In the genomic region with DNA sequence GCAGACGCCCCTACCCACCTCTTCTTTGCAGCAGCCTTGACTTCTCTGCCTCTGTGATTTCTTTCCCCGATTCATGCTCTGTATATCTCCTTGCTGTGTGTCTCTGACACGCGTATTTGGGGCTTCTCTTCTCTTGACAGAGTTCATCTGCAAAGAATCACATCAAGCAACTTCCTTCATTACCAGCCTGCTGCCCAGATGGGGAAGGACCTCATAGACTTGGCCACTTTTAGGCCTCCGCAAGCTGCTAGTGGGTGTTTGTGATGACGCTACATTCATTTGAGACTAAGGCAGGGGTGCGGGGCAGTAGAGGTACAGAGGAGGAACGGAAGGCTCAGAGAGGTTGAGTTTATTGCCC, we compare ENCODE assay signal across 8 mouse cellular contexts. TPM values are rescaled to one million over a fixed set of nuclear protein-coding genes. Genes with fewer than 3 reads are reported as not detected.
DNase-seq lines count a peak whose midpoint lies in the region; ATAC-seq and TF ChIP-seq lines count a peak whose summit lies in the region.

No protein-coding gene starts in this region.

- H3K9ac ChIP-seq in kidney, embryonic 16.5 days (replicated peaks; ENCODE audit: low read length) = peak overlapping the region; percentile 77
- H3K9ac ChIP-seq in intestine, embryonic 16.5 days (ENCODE audit: low read depth, low read length) = peak overlapping the region; percentile 71
- peak overlapping the region; percentile 37; the same call in 1 of the 2 replicates for H3K9ac ChIP-seq in liver, postnatal 0 days (replicated peaks)
- H3K9ac ChIP-seq in stomach, embryonic 16.5 days (ENCODE audit: low read length) = peak overlapping the region; percentile 63

- peak; percentile 27; the same call in 1 of the 2 replicates for ATAC-seq in kidney, embryonic 16.5 days (ENCODE audit: low FRiP score, low TSS enrichment)
- no peak for ATAC-seq in G1E (ENCODE audit: extremely low read depth, insufficient number of reproducible peaks, low FRiP score, poor library complexity, severe bottlenecking)
- ATAC-seq in intestine, embryonic 16.5 days = peak; percentile 45
- no peak; the same call in 1 of the 2 replicates for ATAC-seq in liver, postnatal 0 days
- ATAC-seq in stomach, embryonic 16.5 days (ENCODE audit: insufficient read depth, low FRiP score) = 0 out of 2 replicates have a peak, but pooled peaks have one; percentile 27

- TF ChIP-seq EP300 in liver, postnatal 0 days (IDR thresholded peaks at IDR 0.05; ENCODE audit: low read depth) = no peak

- peak overlapping the region; percentile 76 for H3K4me3 ChIP-seq in kidney, embryonic 16.5 days (ENCODE audit: low read length)
- peak overlapping the region; percentile 72 for H3K4me3 ChIP-seq in G1E (ENCODE audit: low read depth, low read length)
- peak overlapping the region; percentile 45 for H3K4me3 ChIP-seq in embryonic fibroblast, embryonic 13.5 days (ENCODE audit: insufficient read depth, low read length)
- H3K4me3 ChIP-seq in intestine, embryonic 16.5 days (ENCODE audit: low read length) = peak overlapping the region; percentile 68
- H3K4me3 ChIP-seq in liver, postnatal 0 days (ENCODE audit: low read depth, low read length) = peak overlapping the region; percentile 61
- H3K4me3 ChIP-seq in stomach, embryonic 16.5 days (replicated peaks; ENCODE audit: low read length) = peak overlapping the region; percentile 66

- DNase-seq in kidney, postnatal 10 days = no peak
- no peak for DNase-seq in G1E (ENCODE audit: low spot score)
- DNase-seq in liver, postnatal 0 days = no peak
- no peak for DNase-seq in spleen, postnatal 36 days (ENCODE audit: low spot score in 2 of 2)

- peaks cover 10% of the 10 kb centered on the region for H3K4me1 ChIP-seq in kidney, embryonic 16.5 days (ENCODE audit: insufficient read depth, low read length)
- peaks cover 8% of the 10 kb centered on the region for H3K4me1 ChIP-seq in G1E (ENCODE audit: insufficient read depth, low read depth, low read length)
- H3K4me1 ChIP-seq in embryonic fibroblast, embryonic 13.5 days (ENCODE audit: control insufficient read depth, insufficient read depth, low read length) = no peaks in the 10 kb centered on the region
- H3K4me1 ChIP-seq in intestine, embryonic 16.5 days (ENCODE audit: control insufficient read depth, insufficient read depth, low read length) = no peaks in the 10 kb centered on the region
- H3K4me1 ChIP-seq in liver, postnatal 0 days (ENCODE audit: insufficient read depth) = peaks cover 3% of the 10 kb centered on the region
- H3K4me1 ChIP-seq in stomach, embryonic 16.5 days (ENCODE audit: control insufficient read depth, insufficient read depth, low read length) = peaks cover 7% of the 10 kb centered on the region

- no peak overlapping the region for H3K27ac ChIP-seq in kidney, embryonic 16.5 days (ENCODE audit: low read length)
- no peak overlapping the region for H3K27ac ChIP-seq in embryonic fibroblast, embryonic 13.5 days (ENCODE audit: insufficient read depth, low read length)
- H3K27ac ChIP-seq in intestine, embryonic 16.5 days (ENCODE audit: low read length) = peak overlapping the region; percentile 5
- H3K27ac ChIP-seq in liver, postnatal 0 days (ENCODE audit: low read depth) = no peak overlapping the region
- H3K27ac ChIP-seq in stomach, embryonic 16.5 days (ENCODE audit: low read length) = peak overlapping the region; percentile 4; the same call in 1 of the 2 replicates

- H3K9me3 ChIP-seq in kidney, embryonic 16.5 days (ENCODE audit: low read length) = no peaks in the 10 kb centered on the region
- H3K9me3 ChIP-seq in G1E (replicated peaks) = no peaks in the 10 kb centered on the region
- no peaks in the 10 kb centered on the region for H3K9me3 ChIP-seq in intestine, embryonic 16.5 days (ENCODE audit: control insufficient read depth, low read length)
- no peaks in the 10 kb centered on the region for H3K9me3 ChIP-seq in liver, postnatal 0 days (ENCODE audit: low read length)
- no peaks in the 10 kb centered on the region for H3K9me3 ChIP-seq in stomach, embryonic 16.5 days (replicated peaks; ENCODE audit: control insufficient read depth, low read length)

- TF ChIP-seq POLR2A in embryonic fibroblast, embryonic 13.5 days (IDR thresholded peaks at IDR 0.05; ENCODE audit: low read depth, low read length) = no peak

- WGBS in kidney, embryonic 16.5 days = 26% methylated on average over 8 of the region's 8 CpGs
- WGBS in intestine, embryonic 16.5 days = 32% methylated on average over 8 of the region's 8 CpGs
- 35% methylated on average over 8 of the region's 8 CpGs for WGBS in liver, postnatal 0 days (ENCODE audit: insufficient replicate concordance)
- 31% methylated on average over 8 of the region's 8 CpGs for WGBS in stomach, embryonic 16.5 days

- peaks cover 15% of the 10 kb centered on the region for H3K36me3 ChIP-seq in kidney, embryonic 16.5 days (ENCODE audit: insufficient read depth, low read length)
- peaks cover 27% of the 10 kb centered on the region for H3K36me3 ChIP-seq in G1E (replicated peaks)
- H3K36me3 ChIP-seq in intestine, embryonic 16.5 days (ENCODE audit: control insufficient read depth, insufficient read depth, low read length) = no peaks in the 10 kb centered on the region; the same call in 1 of the 2 replicates
- no peaks in the 10 kb centered on the region for H3K36me3 ChIP-seq in liver, postnatal 0 days (replicated peaks; ENCODE audit: insufficient read depth, low read length)
- H3K36me3 ChIP-seq in stomach, embryonic 16.5 days (ENCODE audit: control insufficient read depth, insufficient read depth, low read length) = no peaks in the 10 kb centered on the region

- no peaks in the 10 kb centered on the region for H3K27me3 ChIP-seq in kidney, embryonic 16.5 days (ENCODE audit: insufficient read depth, low read length)
- peaks cover 3% of the 10 kb centered on the region; the same call in 1 of the 2 replicates for H3K27me3 ChIP-seq in G1E (ENCODE audit: insufficient read depth, low read length)
- H3K27me3 ChIP-seq in intestine, embryonic 16.5 days (replicated peaks; ENCODE audit: control insufficient read depth, insufficient read depth, low read length) = no peaks in the 10 kb centered on the region
- H3K27me3 ChIP-seq in liver, postnatal 0 days (ENCODE audit: insufficient read depth, low read length) = no peaks in the 10 kb centered on the region
- no peaks in the 10 kb centered on the region for H3K27me3 ChIP-seq in stomach, embryonic 16.5 days (ENCODE audit: control insufficient read depth, insufficient read depth, low read length)

- H3K4me2 ChIP-seq in kidney, embryonic 16.5 days (replicated peaks; ENCODE audit: low read depth, low read length) = peak overlapping the region; percentile 90
- peak overlapping the region; percentile 75 for H3K4me2 ChIP-seq in intestine, embryonic 16.5 days (ENCODE audit: low read depth, low read length)
- H3K4me2 ChIP-seq in liver, postnatal 0 days (ENCODE audit: low read depth, low read length) = peak overlapping the region; percentile 74
- H3K4me2 ChIP-seq in stomach, embryonic 16.5 days (ENCODE audit: low read depth, low read length) = peak overlapping the region; percentile 88

- TF ChIP-seq CTCF in G1E (IDR thresholded peaks at IDR 0.05; ENCODE audit: low read depth, low read length) = no peak
- no peak for TF ChIP-seq CTCF in embryonic fibroblast, embryonic 13.5 days (IDR thresholded peaks at IDR 0.05; ENCODE audit: borderline replicate concordance, insufficient read depth, low read length)
- no peak for TF ChIP-seq CTCF in liver, postnatal 0 days (IDR thresholded peaks at IDR 0.05; ENCODE audit: low read depth)

RNA-seq across cellular contexts. Expression of a gene that starts 0.6 kb away (rescaled TPM):
- polyA plus RNA-seq in kidney, embryonic 16.5 days (2015; fragmentation: Nextera tagmentation; extraction: Ambion mirVana) = 20.4 and 20.6 TPM in 2 replicates
- total RNA-seq in G1E (2014; fragmentation: Nextera tagmentation) (2.7 and 3.2 TPM in 2 replicates), G1E (2017) (2.4 and 3.7 TPM in 2 replicates)
- polyA plus RNA-seq in G1E (2012) = 4.6 and 6.1 TPM in 2 replicates
- polyA plus RNA-seq in embryonic fibroblast, embryonic 13.5 days (2011; ENCODE audit: insufficient read length, low read depth, missing spikeins) = 4.3 and 7.4 TPM in 2 replicates
- 9.2 and 9.3 TPM in 2 replicates for polyA plus RNA-seq in intestine, embryonic 16.5 days (2015; fragmentation: Nextera tagmentation; extraction: Ambion mirVana)
- 1.4 and 2.1 TPM in 2 replicates for polyA plus RNA-seq in liver, postnatal 0 days (2015; fragmentation: Nextera tagmentation; extraction: Ambion mirVana)
- polyA plus RNA-seq in stomach, embryonic 16.5 days (2015; fragmentation: Nextera tagmentation; extraction: Ambion mirVana) = 12.5 and 14.3 TPM in 2 replicates

RNA-seq across cellular contexts. Expression of a gene that starts 21.8 kb away (rescaled TPM):
- polyA plus RNA-seq in kidney, embryonic 16.5 days (2015; fragmentation: Nextera tagmentation; extraction: Ambion mirVana) = 0.39 and 0.64 TPM in 2 replicates
- total RNA-seq in G1E (2014; fragmentation: Nextera tagmentation) = not detected in 2 replicates
- total RNA-seq in G1E (2017) = 0.29 TPM in 1 of 2 replicates, not detected in the other
- not detected in 2 replicates for polyA plus RNA-seq in G1E (2012)
- not detected in 2 replicates for polyA plus RNA-seq in embryonic fibroblast, embryonic 13.5 days (2011; ENCODE audit: insufficient read length, low read depth, missing spikeins)
- 0.06 and 0.11 TPM in 2 replicates for polyA plus RNA-seq in intestine, embryonic 16.5 days (2015; fragmentation: Nextera tagmentation; extraction: Ambion mirVana)
- polyA plus RNA-seq in liver, postnatal 0 days (2015; fragmentation: Nextera tagmentation; extraction: Ambion mirVana) = 0.52 and 0.65 TPM in 2 replicates
- polyA plus RNA-seq in stomach, embryonic 16.5 days (2015; fragmentation: Nextera tagmentation; extraction: Ambion mirVana) = 0.15 and 0.35 TPM in 2 replicates

RNA-seq across cellular contexts. Expression of a gene that starts 25.5 kb away (rescaled TPM):
- 0.15 and 0.29 TPM in 2 replicates for polyA plus RNA-seq in kidney, embryonic 16.5 days (2015; fragmentation: Nextera tagmentation; extraction: Ambion mirVana)
- total RNA-seq in G1E (2014; fragmentation: Nextera tagmentation) (not detected in 2 replicates), G1E (2017) (not detected in 2 replicates)
- not detected in 2 replicates for polyA plus RNA-seq in G1E (2012)
- polyA plus RNA-seq in embryonic fibroblast, embryonic 13.5 days (2011; ENCODE audit: insufficient read length, low read depth, missing spikeins) = not detected in 2 replicates
- 0.04 TPM in 1 of 2 replicates, not detected in the other for polyA plus RNA-seq in intestine, embryonic 16.5 days (2015; fragmentation: Nextera tagmentation; extraction: Ambion mirVana)
- polyA plus RNA-seq in liver, postnatal 0 days (2015; fragmentation: Nextera tagmentation; extraction: Ambion mirVana) = not detected in 2 replicates
- polyA plus RNA-seq in stomach, embryonic 16.5 days (2015; fragmentation: Nextera tagmentation; extraction: Ambion mirVana) = 0.25 and 0.41 TPM in 2 replicates

RNA-seq across cellular contexts. Expression of a gene that starts 38.5 kb away (rescaled TPM):
- not detected in 2 replicates for polyA plus RNA-seq in kidney, embryonic 16.5 days (2015; fragmentation: Nextera tagmentation; extraction: Ambion mirVana)
- total RNA-seq in G1E (2014; fragmentation: Nextera tagmentation) = not detected in 2 replicates
- total RNA-seq in G1E (2017) = 0.05 and 0.23 TPM in 2 replicates
- polyA plus RNA-seq in G1E (2012) = not detected in 2 replicates
- not detected in 2 replicates for polyA plus RNA-seq in embryonic fibroblast, embryonic 13.5 days (2011; ENCODE audit: insufficient read length, low read depth, missing spikeins)
- polyA plus RNA-seq in intestine, embryonic 16.5 days (2015; fragmentation: Nextera tagmentation; extraction: Ambion mirVana) = not detected in 2 replicates
- polyA plus RNA-seq in liver, postnatal 0 days (2015; fragmentation: Nextera tagmentation; extraction: Ambion mirVana) = not detected in 2 replicates
- polyA plus RNA-seq in stomach, embryonic 16.5 days (2015; fragmentation: Nextera tagmentation; extraction: Ambion mirVana) = not detected in 2 replicates

RNA-seq across cellular contexts. Expression of a gene that starts 43.6 kb away (rescaled TPM):
- not detected in 2 replicates for polyA plus RNA-seq in kidney, embryonic 16.5 days (2015; fragmentation: Nextera tagmentation; extraction: Ambion mirVana)
- total RNA-seq in G1E (2014; fragmentation: Nextera tagmentation) = not detected in 2 replicates
- 0.06 TPM in 1 of 2 replicates, not detected in the other for total RNA-seq in G1E (2017)
- polyA plus RNA-seq in G1E (2012) = not detected in 2 replicates
- polyA plus RNA-seq in embryonic fibroblast, embryonic 13.5 days (2011; ENCODE audit: insufficient read length, low read depth, missing spikeins) = not detected in 2 replicates
- polyA plus RNA-seq in intestine, embryonic 16.5 days (2015; fragmentation: Nextera tagmentation; extraction: Ambion mirVana) = not detected in 2 replicates
- not detected in 2 replicates for polyA plus RNA-seq in liver, postnatal 0 days (2015; fragmentation: Nextera tagmentation; extraction: Ambion mirVana)
- polyA plus RNA-seq in stomach, embryonic 16.5 days (2015; fragmentation: Nextera tagmentation; extraction: Ambion mirVana) = not detected in 2 replicates

Comparison
In these comparisons a context has a peak if more than half of its experiments do, and no peak if none do; other contexts are left out.
1. ATAC-seq: peak in kidney, embryonic 16.5 days (single experiment), intestine, embryonic 16.5 days (single experiment) and stomach, embryonic 16.5 days (single experiment); none in G1E (single experiment) and liver, postnatal 0 days (single experiment).
2. H3K27ac ChIP-seq: peak in intestine, embryonic 16.5 days (single experiment) and stomach, embryonic 16.5 days (single experiment); none in kidney, embryonic 16.5 days (single experiment), embryonic fibroblast, embryonic 13.5 days (single experiment) and liver, postnatal 0 days (single experiment).
3. Peak in every context shown above with its lines, with median percentiles within 50 percentile points of each other: H3K4me2 ChIP-seq, H3K4me3 ChIP-seq and H3K9ac ChIP-seq.